Mouse (Mus musculus) bone marrow macrophage, adult 2 months (primary cell): Measurements from ENCODE around the gene Zdhhc13.

Source experiments
- CTCF ChIP-seq: IDR thresholded peaks from 2 replicates; pipeline ENCODE4 v1.5.1; 2012; ENCODE audit warnings: low read depth, mild to moderate bottlenecking, low read length, moderate library complexity
- POLR2A ChIP-seq: IDR thresholded peaks from 2 replicates; pipeline ENCODE4 v1.6.1; 2012; ENCODE audit warnings: mild to moderate bottlenecking, low read depth, low read length, borderline replicate concordance

- no peak for TF ChIP-seq CTCF
- TF ChIP-seq POLR2A: no peak
Observed at GRCm38 (mm10) chr7:48755825-48756224, 33.0 kb upstream of the Zdhhc13 start.
